ENCODE assay signal across 8 mouse cellular contexts in genomic region chr12:49401119-49401795, GRCm38 (mm10). TPM values are rescaled to one million over a fixed set of nuclear protein-coding genes. Genes with fewer than 3 reads are reported as not detected.
A peak's percentile ranks its signal among the peaks of the same experiment; 100 is the strongest.
DNase-seq lines count a peak whose midpoint lies in the region; ATAC-seq and TF ChIP-seq lines count a peak whose summit lies in the region.

No protein-coding gene starts in this region.

- H3K4me2 ChIP-seq in lung, embryonic 14.5 days: peak overlapping the region; percentile 72
- H3K4me2 ChIP-seq in embryonic facial prominence, embryonic 14.5 days (ENCODE audit: low read depth, low read length): peak overlapping the region; percentile 89
- peak overlapping the region; percentile 64 for H3K4me2 ChIP-seq in intestine, postnatal 0 days (replicated peaks; ENCODE audit: low read depth)
- peak overlapping the region; percentile 87 for H3K4me2 ChIP-seq in midbrain, embryonic 12.5 days (replicated peaks)

- DNase-seq in lung, embryonic 14.5 days: peak; percentile 59
- DNase-seq in lung, postnatal 14 days: no peak
- DNase-seq in embryonic facial prominence, embryonic 14.5 days (ENCODE audit: low spot score): peak; percentile 71
- DNase-seq in testis, postnatal 14 days (ENCODE audit: low spot score): peak; percentile 25
- DNase-seq in urinary bladder, adult 18-20 months (ENCODE audit: low spot score in 2 of 2): no peak

- WGBS in lung, embryonic 14.5 days: under 1% methylated on average over 68 of the region's 68 CpGs
- 0% methylated on average over 40 of the region's 68 CpGs for WGBS in embryonic facial prominence, embryonic 14.5 days
- WGBS in intestine, postnatal 0 days: under 1% methylated on average over 68 of the region's 68 CpGs
- WGBS in midbrain, embryonic 12.5 days: under 1% methylated on average over 68 of the region's 68 CpGs

- no peaks in the 10 kb centered on the region for H3K4me1 ChIP-seq in lung, embryonic 14.5 days (ENCODE audit: insufficient read depth)
- H3K4me1 ChIP-seq in embryonic facial prominence, embryonic 14.5 days (ENCODE audit: control insufficient read depth, insufficient read depth, low read length): 0 out of 2 replicates have a peak, but pooled peaks cover 5% of the 10 kb centered on the region
- peaks cover 7% of the 10 kb centered on the region; the same call in 1 of the 2 replicates for H3K4me1 ChIP-seq in intestine, postnatal 0 days (replicated peaks; ENCODE audit: control insufficient read depth, insufficient read depth, low read length)
- peaks cover 9% of the 10 kb centered on the region; the same call in 1 of the 2 replicates for H3K4me1 ChIP-seq in midbrain, embryonic 12.5 days

- H3K9ac ChIP-seq in lung, embryonic 14.5 days: peak overlapping the region; percentile 24
- peak overlapping the region; percentile 60 for H3K9ac ChIP-seq in embryonic facial prominence, embryonic 14.5 days (ENCODE audit: low read depth, low read length)
- H3K9ac ChIP-seq in intestine, postnatal 0 days (ENCODE audit: low read depth, low read length): no peak overlapping the region
- H3K9ac ChIP-seq in midbrain, embryonic 12.5 days (replicated peaks): peak overlapping the region; percentile 66

- peak overlapping the region; percentile 35 for H3K4me3 ChIP-seq in lung, embryonic 14.5 days (ENCODE audit: low read depth, low read length)
- H3K4me3 ChIP-seq in embryonic facial prominence, embryonic 14.5 days (ENCODE audit: low read depth, low read length): peak overlapping the region; percentile 50
- peak overlapping the region; percentile 30 for H3K4me3 ChIP-seq in intestine, postnatal 0 days (ENCODE audit: low read depth, low read length)
- H3K4me3 ChIP-seq in midbrain, embryonic 12.5 days: peak overlapping the region; percentile 51

- H3K27me3 ChIP-seq in lung, embryonic 14.5 days (ENCODE audit: insufficient read depth, low read length): peaks cover 77% of the 10 kb centered on the region
- peaks cover 75% of the 10 kb centered on the region for H3K27me3 ChIP-seq in embryonic facial prominence, embryonic 14.5 days (replicated peaks; ENCODE audit: control insufficient read depth, insufficient read depth, low read length)
- H3K27me3 ChIP-seq in intestine, postnatal 0 days (replicated peaks; ENCODE audit: control insufficient read depth, insufficient read depth, low read length): peaks cover 63% of the 10 kb centered on the region
- peaks cover 55% of the 10 kb centered on the region for H3K27me3 ChIP-seq in midbrain, embryonic 12.5 days

- no peak overlapping the region for H3K27ac ChIP-seq in lung, embryonic 14.5 days (ENCODE audit: low read depth)
- H3K27ac ChIP-seq in embryonic facial prominence, embryonic 14.5 days (replicated peaks; ENCODE audit: low read depth, low read length): no peak overlapping the region; the same call in 1 of the 2 replicates
- no peak overlapping the region for H3K27ac ChIP-seq in intestine, postnatal 0 days (ENCODE audit: low read depth, low read length)
- H3K27ac ChIP-seq in midbrain, embryonic 12.5 days (replicated peaks): peak overlapping the region; percentile 46; the same call in 1 of the 2 replicates

- no peak for TF ChIP-seq CTCF in lung, embryonic 14.5 days (IDR thresholded peaks at IDR 0.05; ENCODE audit: low read depth)
- no peak for TF ChIP-seq CTCF in intestine, postnatal 0 days (IDR thresholded peaks at IDR 0.05; ENCODE audit: low read depth)

- ATAC-seq in lung, embryonic 14.5 days (ENCODE audit: insufficient read depth): peak; percentile 86
- peak; percentile 76 for ATAC-seq in embryonic facial prominence, embryonic 14.5 days (ENCODE audit: low read depth)
- ATAC-seq in intestine, postnatal 0 days: no peak
- ATAC-seq in midbrain, embryonic 12.5 days (ENCODE audit: low FRiP score, low read depth): peak; percentile 85
- ATAC-seq in megakaryocyte-erythroid progenitor cell, adult 5-6 weeks (replicated peaks; ENCODE audit: low FRiP score, low TSS enrichment, poor library complexity, severe bottlenecking): no peak

- no peaks in the 10 kb centered on the region for H3K36me3 ChIP-seq in lung, embryonic 14.5 days (ENCODE audit: insufficient read depth)
- H3K36me3 ChIP-seq in embryonic facial prominence, embryonic 14.5 days (ENCODE audit: control insufficient read depth, insufficient read depth, low read length): no peaks in the 10 kb centered on the region
- no peaks in the 10 kb centered on the region for H3K36me3 ChIP-seq in intestine, postnatal 0 days (ENCODE audit: control insufficient read depth, insufficient read depth)
- H3K36me3 ChIP-seq in midbrain, embryonic 12.5 days: no peaks in the 10 kb centered on the region

- H3K9me3 ChIP-seq in lung, embryonic 14.5 days (ENCODE audit: low read depth, low read length): no peaks in the 10 kb centered on the region
- H3K9me3 ChIP-seq in embryonic facial prominence, embryonic 14.5 days (ENCODE audit: control insufficient read depth, low read length): no peaks in the 10 kb centered on the region
- H3K9me3 ChIP-seq in intestine, postnatal 0 days (ENCODE audit: control insufficient read depth): no peaks in the 10 kb centered on the region
- no peaks in the 10 kb centered on the region for H3K9me3 ChIP-seq in midbrain, embryonic 12.5 days

RNA-seq across cellular contexts. Expression of gene Gm43517, which starts 16.3 kb away (rescaled TPM):
- not detected in 2 replicates for polyA plus RNA-seq in lung, embryonic 14.5 days (2014; fragmentation: Nextera tagmentation; extraction: Ambion mirVana)
- polyA plus RNA-seq in embryonic facial prominence, embryonic 14.5 days (2014; fragmentation: Nextera tagmentation; extraction: Ambion mirVana): not detected in 2 replicates
- polyA plus RNA-seq in intestine, postnatal 0 days (2015; fragmentation: Nextera tagmentation; extraction: Ambion mirVana): not detected in 2 replicates
- 0.28 TPM in 1 of 2 replicates, not detected in the other for polyA plus RNA-seq in midbrain, embryonic 12.5 days (2016; fragmentation: Nextera tagmentation; extraction: Ambion mirVana)
- total RNA-seq in megakaryocyte-erythroid progenitor cell, adult 5-6 weeks (2014; fragmentation: Nextera tagmentation): not detected in 2 replicates
- total RNA-seq in megakaryocyte-erythroid progenitor cell, adult 5-6 weeks (2017): not detected in 2 replicates

RNA-seq across cellular contexts. Expression of gene Foxg1, which starts 18.8 kb away (rescaled TPM):
- polyA plus RNA-seq in lung, embryonic 14.5 days (2014; fragmentation: Nextera tagmentation; extraction: Ambion mirVana): 0.09 TPM in 1 of 2 replicates, not detected in the other
- polyA plus RNA-seq in embryonic facial prominence, embryonic 14.5 days (2014; fragmentation: Nextera tagmentation; extraction: Ambion mirVana): 0.81 and 1.4 TPM in 2 replicates
- polyA plus RNA-seq in intestine, postnatal 0 days (2015; fragmentation: Nextera tagmentation; extraction: Ambion mirVana): not detected in 2 replicates
- polyA plus RNA-seq in midbrain, embryonic 12.5 days (2016; fragmentation: Nextera tagmentation; extraction: Ambion mirVana): 3.0 and 4.6 TPM in 2 replicates
- total RNA-seq in megakaryocyte-erythroid progenitor cell, adult 5-6 weeks (2014; fragmentation: Nextera tagmentation): not detected in 2 replicates
- total RNA-seq in megakaryocyte-erythroid progenitor cell, adult 5-6 weeks (2017): not detected in 2 replicates

Comparison
In these comparisons a context has a peak if more than half of its experiments do, and no peak if none do; other contexts are left out.
1. DNase-seq: peak in lung, embryonic 14.5 days (single experiment), embryonic facial prominence, embryonic 14.5 days (single experiment) and testis, postnatal 14 days (single experiment); none in lung, postnatal 14 days (single experiment) and urinary bladder, adult 18-20 months (0 of 2).
2. ATAC-seq: peak in lung, embryonic 14.5 days (single experiment), embryonic facial prominence, embryonic 14.5 days (single experiment) and midbrain, embryonic 12.5 days (single experiment); none in intestine, postnatal 0 days (single experiment) and megakaryocyte-erythroid progenitor cell, adult 5-6 weeks (single experiment).
3. Peak in every context shown above with its lines, with median percentiles within 50 percentile points of each other: H3K4me2 ChIP-seq and H3K4me3 ChIP-seq.